Comparison of ENCODE assay signal across 12 mouse cellular contexts in genomic region chr16:77503556-77503955, GRCm38 (mm10).
DNase-seq lines count a peak whose midpoint lies in the region; ATAC-seq and TF ChIP-seq lines count a peak whose summit lies in the region.
"Had no signal": no experiment of that assay in that cellular context is flagged by ENCODE, and none has a peak within 500 bp of the region (broad histone marks: within the 10 kb centered on the region; RNA-seq: fewer than 3 reads in every experiment).

No protein-coding gene starts in this region.

- 41% methylated on average over 5 of the region's 5 CpGs for WGBS in midbrain, embryonic 13.5 days
- WGBS in midbrain, embryonic 10.5 days, result 89% methylated on average over 5 of the region's 5 CpGs
- WGBS in hindbrain, embryonic 15.5 days, result 44% methylated on average over 5 of the region's 5 CpGs
- 38% methylated on average over 5 of the region's 5 CpGs for WGBS in stomach, postnatal 0 days

- peak; percentile 25 to 33 for DNase-seq in heart, adult 18-20 months
- DNase-seq in heart, adult 11 months, result no peak
- no peak for DNase-seq in midbrain, embryonic 10.5 days (ENCODE audit: low spot score)
- no peak for DNase-seq in stomach, postnatal 0 days (ENCODE audit: low spot score)
- no peak for DNase-seq in ovary, postnatal 10 days (ENCODE audit: low spot score)
- no peak for DNase-seq in kidney, postnatal 4 days
- DNase-seq: cerebellum, postnatal 36 days; right cerebral cortex, adult 18-20 months had no signal

- TF ChIP-seq CTCF in stomach, postnatal 0 days (IDR thresholded peaks at IDR 0.05; ENCODE audit: low read depth), result no peak

- peak overlapping the region; percentile 40 for H3K4me2 ChIP-seq in midbrain, embryonic 13.5 days (replicated peaks)
- H3K4me2 ChIP-seq in hindbrain, embryonic 15.5 days, result peak overlapping the region; percentile 41
- H3K4me2 ChIP-seq in stomach, postnatal 0 days (replicated peaks; ENCODE audit: low read depth), result peak overlapping the region; percentile 42
- H3K4me2 ChIP-seq: intestine, embryonic 15.5 days had no signal

- H3K36me3 ChIP-seq in midbrain, embryonic 13.5 days, result peaks cover 7% of the 10 kb centered on the region; the same call in 1 of the 2 replicates
- H3K36me3 ChIP-seq in midbrain, embryonic 10.5 days, result peaks cover 26% of the 10 kb centered on the region
- no peaks in the 10 kb centered on the region for H3K36me3 ChIP-seq in hindbrain, embryonic 15.5 days
- no peaks in the 10 kb centered on the region for H3K36me3 ChIP-seq in stomach, postnatal 0 days (ENCODE audit: control insufficient read depth, insufficient read depth, low read length)
- H3K36me3 ChIP-seq: intestine, embryonic 15.5 days had no signal

- ATAC-seq in midbrain, embryonic 13.5 days, result no peak
- no peak for ATAC-seq in hindbrain, embryonic 15.5 days (ENCODE audit: low FRiP score, low read depth)
- no peak for ATAC-seq in stomach, postnatal 0 days (ENCODE audit: low FRiP score, low TSS enrichment)
- ATAC-seq: intestine, embryonic 15.5 days had no signal

- H3K27ac ChIP-seq in midbrain, embryonic 13.5 days, result no peak overlapping the region
- H3K27ac ChIP-seq in midbrain, embryonic 10.5 days (replicated peaks), result no peak overlapping the region
- H3K27ac ChIP-seq in hindbrain, embryonic 15.5 days (replicated peaks), result no peak overlapping the region
- no peak overlapping the region for H3K27ac ChIP-seq in stomach, postnatal 0 days (replicated peaks)
- H3K27ac ChIP-seq: intestine, embryonic 15.5 days; liver, embryonic 14.5 days had no signal

- peak overlapping the region; percentile 22; the same call in 1 of the 2 replicates for H3K4me3 ChIP-seq in midbrain, embryonic 13.5 days (replicated peaks)
- no peak overlapping the region for H3K4me3 ChIP-seq in midbrain, embryonic 10.5 days
- H3K4me3 ChIP-seq in hindbrain, embryonic 15.5 days, result peak overlapping the region; percentile 23
- H3K4me3 ChIP-seq in stomach, postnatal 0 days (ENCODE audit: low read depth, low read length), result peak overlapping the region; percentile 25
- H3K4me3 ChIP-seq: intestine, embryonic 15.5 days had no signal

- H3K4me1 ChIP-seq in midbrain, embryonic 13.5 days (replicated peaks), result peaks cover 39% of the 10 kb centered on the region
- peaks cover 18% of the 10 kb centered on the region for H3K4me1 ChIP-seq in midbrain, embryonic 10.5 days
- H3K4me1 ChIP-seq in hindbrain, embryonic 15.5 days (replicated peaks), result peaks cover 14% of the 10 kb centered on the region; the same call in 1 of the 2 replicates
- H3K4me1 ChIP-seq in stomach, postnatal 0 days (replicated peaks; ENCODE audit: control insufficient read depth, insufficient read depth), result no peaks in the 10 kb centered on the region
- H3K4me1 ChIP-seq: intestine, embryonic 15.5 days had no signal

- H3K9ac ChIP-seq in midbrain, embryonic 13.5 days (replicated peaks), result no peak overlapping the region
- no peak overlapping the region for H3K9ac ChIP-seq in hindbrain, embryonic 15.5 days
- no peak overlapping the region for H3K9ac ChIP-seq in stomach, postnatal 0 days (ENCODE audit: low read length)
- H3K9ac ChIP-seq: intestine, embryonic 15.5 days; liver, embryonic 14.5 days had no signal

- H3K9me3 ChIP-seq in midbrain, embryonic 13.5 days, result no peaks in the 10 kb centered on the region
- H3K9me3 ChIP-seq in midbrain, embryonic 10.5 days (replicated peaks), result no peaks in the 10 kb centered on the region; the same call in 1 of the 2 replicates
- no peaks in the 10 kb centered on the region for H3K9me3 ChIP-seq in hindbrain, embryonic 15.5 days
- no peaks in the 10 kb centered on the region for H3K9me3 ChIP-seq in stomach, postnatal 0 days (ENCODE audit: control insufficient read depth, low read length)
- H3K9me3 ChIP-seq: intestine, embryonic 15.5 days had no signal

- no peak for TF ChIP-seq EP300 in stomach, postnatal 0 days (optimal IDR thresholded peaks at IDR 0.05)

- H3K27me3 ChIP-seq in midbrain, embryonic 13.5 days, result no peaks in the 10 kb centered on the region
- H3K27me3 ChIP-seq in midbrain, embryonic 10.5 days (ENCODE audit: low read depth, poor library complexity, severe bottlenecking), result no peaks in the 10 kb centered on the region
- no peaks in the 10 kb centered on the region for H3K27me3 ChIP-seq in hindbrain, embryonic 15.5 days
- no peaks in the 10 kb centered on the region for H3K27me3 ChIP-seq in stomach, postnatal 0 days (ENCODE audit: control insufficient read depth, insufficient read depth, low read length)
- H3K27me3 ChIP-seq: intestine, embryonic 15.5 days had no signal

Comparison
In these comparisons a context has a peak if more than half of its experiments do, and no peak if none do; other contexts are left out.
1. DNase-seq: peak in heart, adult 18-20 months (2 of 2); none in heart, adult 11 months (single experiment), midbrain, embryonic 10.5 days (single experiment), stomach, postnatal 0 days (single experiment), ovary, postnatal 10 days (single experiment) and kidney, postnatal 4 days (0 of 2).
2. Peak in every context shown above with its lines, with median percentiles within 50 percentile points of each other: H3K4me2 ChIP-seq.